Mouse (Mus musculus) midbrain, embryonic 12.5 days (tissue): ENCODE measurements at regions not wholly inside any gene's neighbourhood (a gene's known extent, or its start where the extent isn't known, plus 50 kb on each side); places are given as distances from the start of the nearest gene placed in this dataset.

Experiments used
- ATAC-seq: fragments of 200-750 bp; cut with Nextera tagmentation; 2 replicates; pipeline ENCODE4 v1.8.0; 2017; ENCODE audit warnings: low read depth, moderate TSS enrichment, moderate library complexity; ENCODE audit not compliant: low FRiP score
- H3K27ac ChIP-seq: fragments of 300-500 bp; sonication (generic); replicated peaks from 2 replicates; pipeline ENCODE4 v1.5.1; 2016; ENCODE audit warnings: mild to moderate bottlenecking
- H3K27me3 ChIP-seq: fragments of 300-500 bp; sonication (generic); 2 replicates; pipeline ENCODE4 v1.6.1; 2016; ENCODE audit warnings: mild to moderate bottlenecking
- H3K36me3 ChIP-seq: fragments of 300-500 bp; sonication (generic); 2 replicates; pipeline ENCODE4 v1.6.1; 2016
- H3K4me1 ChIP-seq: fragments of 300-500 bp; sonication (generic); 2 replicates; pipeline ENCODE4 v1.6.1; 2016
- H3K4me2 ChIP-seq: fragments of 300-500 bp; sonication (generic); replicated peaks from 2 replicates; pipeline ENCODE4 v1.6.1; 2016; ENCODE audit warnings: mild to moderate bottlenecking, moderate library complexity
- H3K4me3 ChIP-seq: fragments of 300-500 bp; sonication (generic); 2 replicates; pipeline ENCODE4 v1.5.1; 2016; ENCODE audit warnings: mild to moderate bottlenecking
- H3K9ac ChIP-seq: fragments of 300-500 bp; sonication (generic); replicated peaks from 2 replicates; pipeline ENCODE4 v1.6.1; 2016; ENCODE audit warnings: mild to moderate bottlenecking, moderate library complexity
- H3K9me3 ChIP-seq: fragments of 300-500 bp; sonication (generic); 2 replicates; pipeline ENCODE4 v1.6.1; 2016; ENCODE audit warnings: mild to moderate bottlenecking
- WGBS: fragments of 180-500 bp; shearing (Covaris S2); methylation state at CpG from one replicate; pipeline ENCODE4 v1.1.7; 2016; 5-methylcytosine and 5-hydroxymethylcytosine counted together

DNA sequence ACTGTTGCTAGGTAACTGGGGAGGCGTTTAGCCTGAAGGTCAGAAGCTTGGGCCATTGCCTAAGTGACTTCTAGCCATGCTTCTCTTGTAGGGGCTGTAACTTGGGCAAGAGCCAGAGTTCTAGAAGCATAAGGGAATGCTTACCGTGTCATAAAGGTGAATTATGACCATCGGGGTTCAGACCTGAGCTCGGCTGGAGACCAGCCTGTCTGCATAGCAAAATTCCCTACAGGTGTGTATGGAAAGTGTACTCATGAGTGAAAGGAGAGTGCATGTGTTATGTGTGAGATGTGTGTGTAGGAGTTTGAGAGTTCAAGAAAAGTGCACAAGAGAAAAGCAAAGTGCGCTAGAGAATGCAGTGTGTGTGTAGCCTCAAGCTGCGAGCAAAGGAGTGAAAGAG lies 692.7 kb upstream of the Cox7c start:
- Histone ChIP-seq H3K4me1 (no peaks in the 10 kb centered on the region), H3K27ac (no peak overlapping the region), H3K4me3 (no peak overlapping the region), H3K9ac (no peak overlapping the region), H3K27me3 (no peaks in the 10 kb centered on the region), H3K4me2 (no peak overlapping the region), H3K9me3 (no peaks in the 10 kb centered on the region), H3K36me3 (no peaks in the 10 kb centered on the region)
- 87% methylated on average over 6 of the region's 6 CpGs for WGBS
- no peak for ATAC-seq

DNA sequence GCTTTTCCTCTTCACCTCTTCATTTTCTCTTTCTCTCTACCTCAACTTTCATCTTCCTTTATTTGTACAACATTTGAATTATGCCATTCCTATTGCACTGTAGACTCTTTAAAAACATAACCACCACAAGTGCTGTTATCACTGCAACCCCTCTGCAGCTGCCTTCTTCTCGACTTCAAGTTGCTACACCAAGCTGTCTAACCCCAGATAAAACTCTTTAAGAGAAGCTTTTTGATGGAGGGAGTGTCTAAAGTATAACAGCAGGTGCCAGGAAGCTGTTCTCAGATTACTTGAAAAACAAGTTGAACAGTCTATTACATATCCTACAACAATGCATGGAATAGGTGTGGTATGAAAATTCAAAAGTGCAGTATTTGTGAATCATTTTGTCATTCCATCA lies 681.7 kb upstream of the Cox7c start:
- WGBS, result 64% methylated on average over 1 of the region's 1 CpGs
- Histone ChIP-seq H3K4me2 (no peak overlapping the region), H3K4me3 (no peak overlapping the region), H3K9ac (no peak overlapping the region), H3K36me3 (no peaks in the 10 kb centered on the region), H3K4me1 (no peaks in the 10 kb centered on the region), H3K27me3 (no peaks in the 10 kb centered on the region), H3K9me3 (no peaks in the 10 kb centered on the region), H3K27ac (no peak overlapping the region)
- no peak for ATAC-seq

DNA sequence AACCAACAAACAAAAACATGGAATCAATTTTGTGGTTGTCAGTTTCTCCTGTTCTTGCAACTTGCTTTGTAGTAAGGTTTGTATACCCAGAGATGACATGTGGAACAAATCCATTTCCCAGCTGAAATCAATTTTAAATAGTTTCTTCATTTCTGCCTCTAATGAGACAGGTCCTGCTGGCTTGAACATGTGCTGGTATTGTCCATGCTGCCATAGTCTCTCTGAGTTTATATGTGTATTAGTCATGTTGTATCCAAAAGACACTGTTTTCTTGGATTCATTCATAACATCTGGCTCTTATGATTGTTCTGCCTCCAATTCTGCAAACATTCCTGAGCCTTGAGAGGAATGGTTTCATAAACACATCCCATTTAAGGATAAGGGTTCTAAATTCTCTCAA lies 680.0 kb upstream of the Cox7c start:
- Histone ChIP-seq H3K27ac (no peak overlapping the region), H3K9me3 (no peaks in the 10 kb centered on the region), H3K4me3 (no peak overlapping the region), H3K9ac (no peak overlapping the region), H3K36me3 (no peaks in the 10 kb centered on the region), H3K4me2 (no peak overlapping the region), H3K4me1 (no peaks in the 10 kb centered on the region), H3K27me3 (no peaks in the 10 kb centered on the region)
- ATAC-seq, result peak; percentile 52; the same call in 1 of the 2 replicates
